Mouse (Mus musculus): ENCODE results near the gene Lcn2.

DNA sequence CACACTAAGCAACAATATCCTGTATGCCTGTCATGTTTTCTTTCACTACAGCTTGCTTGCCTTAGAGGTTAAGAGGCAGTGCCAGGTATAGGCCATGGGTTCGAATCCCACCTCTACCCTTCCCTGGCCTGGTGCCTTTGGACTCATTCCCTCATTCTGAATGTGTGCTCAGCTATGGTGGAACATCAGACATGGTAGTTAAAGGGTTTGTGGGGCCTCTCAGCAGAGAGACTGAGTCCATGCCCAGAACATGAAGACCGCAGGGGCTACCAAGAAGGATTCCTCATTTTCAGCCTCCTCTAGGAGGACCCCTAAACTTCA lies 44.7 kb downstream of the Lcn2 start:
- no peak for TF ChIP-seq POLR2A (IDR thresholded peaks at IDR 0.05; ENCODE audit: borderline replicate concordance, low read depth, low read length)
- no peak for TF ChIP-seq CTCF (IDR thresholded peaks at IDR 0.05; ENCODE audit: low read depth, low read length)

All from bone marrow macrophage, adult 2 months (primary cell).